Mouse (Mus musculus): ENCODE results near the gene Rbm26. TPM values are rescaled to one million over a fixed set of nuclear protein-coding genes. Genes with fewer than 3 reads are reported as not detected.
A peak's percentile ranks its signal among the peaks of the same experiment; 100 is the strongest.

Gene Rbm26
- polyA plus RNA-seq, 1 experiment: 8.7 TPM

DNA sequence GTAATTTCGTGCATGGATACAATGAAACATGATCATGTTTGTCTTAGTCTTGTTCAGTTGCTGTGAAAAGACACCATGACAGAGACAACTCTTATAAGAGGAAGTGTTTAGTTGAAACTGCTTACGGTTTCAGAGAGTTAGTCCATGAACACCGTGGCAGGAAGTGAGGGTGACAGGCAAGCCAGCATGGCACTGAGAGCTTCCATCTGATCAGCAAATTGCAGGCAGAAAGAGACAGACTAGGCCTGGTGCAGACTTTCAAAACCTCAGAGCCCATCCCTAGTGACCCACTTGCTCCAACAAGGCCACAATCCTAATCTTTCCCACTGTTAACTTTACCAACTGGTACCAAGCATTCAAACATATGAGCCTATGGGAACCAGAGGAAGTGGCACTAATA is 5.7 kb upstream of the Rbm26 start:
- Histone ChIP-seq H3K4me1 (ENCODE audit: control insufficient read depth, insufficient read depth, low read length) (peaks cover 3% of the 10 kb centered on the region; the same call in 1 of the 2 replicates), H3K27ac (ENCODE audit: insufficient read depth, low read depth, low read length) (no peak overlapping the region), H3K36me3 (ENCODE audit: control insufficient read depth, insufficient read depth, low read length) (no peaks in the 10 kb centered on the region), H3K4me3 (ENCODE audit: insufficient read depth, low read depth, low read length) (no peak overlapping the region), H3K27me3 (replicated peaks; ENCODE audit: control insufficient read depth, insufficient read depth, low read length) (no peaks in the 10 kb centered on the region)
- DNase-seq: no peak
- no peak for TF ChIP-seq CTCF (conservative IDR thresholded peaks at IDR 0.05; ENCODE audit: insufficient read depth, insufficient read length, low read depth, low read length)
- TF ChIP-seq POLR2A (IDR thresholded peaks at IDR 0.05; ENCODE audit: low read depth, low read length): no peak
- WGBS: 48% methylated on average over 3 of the region's 3 CpGs

DNA sequence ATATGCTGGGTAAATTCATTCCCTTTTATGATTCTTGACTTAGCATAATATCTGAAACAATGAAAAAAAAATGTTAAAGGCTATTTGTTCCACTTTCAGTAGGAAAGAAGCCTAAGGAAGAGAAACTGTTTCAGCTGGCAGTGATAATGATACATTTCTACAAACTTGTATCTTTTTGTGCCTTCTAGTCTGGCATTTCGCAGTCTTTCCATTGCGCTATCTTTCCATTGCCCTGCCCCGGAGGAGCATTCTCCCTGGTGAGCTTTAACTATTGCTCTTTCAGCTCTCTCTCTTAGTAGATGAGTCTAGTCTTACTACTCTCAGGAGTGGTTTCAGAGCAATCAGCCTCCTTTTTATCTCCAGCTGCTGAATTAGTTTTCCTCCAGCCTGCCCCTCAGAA is 2.6 kb upstream of the Rbm26 start:
- Histone ChIP-seq H3K27me3 (replicated peaks; ENCODE audit: control insufficient read depth, insufficient read depth, low read length) (no peaks in the 10 kb centered on the region), H3K4me1 (ENCODE audit: control insufficient read depth, insufficient read depth, low read length) (peaks cover 10% of the 10 kb centered on the region; the same call in 1 of the 2 replicates), H3K36me3 (ENCODE audit: control insufficient read depth, insufficient read depth, low read length) (no peaks in the 10 kb centered on the region), H3K27ac (ENCODE audit: insufficient read depth, low read depth, low read length) (no peak overlapping the region), H3K4me3 (ENCODE audit: insufficient read depth, low read depth, low read length) (no peak overlapping the region)
- TF ChIP-seq CTCF (conservative IDR thresholded peaks at IDR 0.05; ENCODE audit: insufficient read depth, insufficient read length, low read depth, low read length): no peak
- no peak for TF ChIP-seq POLR2A (IDR thresholded peaks at IDR 0.05; ENCODE audit: low read depth, low read length)
- WGBS: 95% methylated on average over 3 of the region's 3 CpGs
- no peak for DNase-seq

DNA sequence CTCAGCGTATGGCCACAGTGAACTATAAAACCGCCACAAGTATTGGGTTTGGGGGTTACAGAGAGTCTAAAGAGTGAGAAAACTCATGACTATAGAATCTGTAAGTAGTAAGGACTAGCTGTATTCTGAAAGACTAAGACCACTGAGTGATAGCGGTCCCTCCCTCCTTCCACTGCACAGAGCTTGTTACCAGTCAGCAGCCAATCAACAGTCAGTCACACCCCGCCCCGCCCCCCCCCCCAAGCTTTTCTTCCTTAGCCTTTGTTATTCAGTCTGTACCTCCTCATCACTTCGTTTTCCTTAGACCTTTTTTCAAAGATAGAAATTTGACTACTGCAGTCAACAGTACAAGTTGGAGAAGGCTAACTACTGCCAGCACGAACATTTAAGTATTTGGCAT is 1.9 kb upstream of the Rbm26 start:
- no peak overlapping the region for H3K27ac ChIP-seq (ENCODE audit: insufficient read depth, low read depth, low read length)
- no peaks in the 10 kb centered on the region for H3K27me3 ChIP-seq (replicated peaks; ENCODE audit: control insufficient read depth, insufficient read depth, low read length)
- no peak overlapping the region for H3K4me3 ChIP-seq (ENCODE audit: insufficient read depth, low read depth, low read length)
- 81% methylated on average over 7 of the region's 7 CpGs for WGBS
- no peaks in the 10 kb centered on the region for H3K36me3 ChIP-seq (ENCODE audit: control insufficient read depth, insufficient read depth, low read length)
- DNase-seq: no peak
- peaks cover 11% of the 10 kb centered on the region; the same call in 1 of the 2 replicates for H3K4me1 ChIP-seq (ENCODE audit: control insufficient read depth, insufficient read depth, low read length)
- TF ChIP-seq CTCF (conservative IDR thresholded peaks at IDR 0.05; ENCODE audit: insufficient read depth, insufficient read length, low read depth, low read length) (no peak), POLR2A (IDR thresholded peaks at IDR 0.05; ENCODE audit: low read depth, low read length) (no peak)

DNA sequence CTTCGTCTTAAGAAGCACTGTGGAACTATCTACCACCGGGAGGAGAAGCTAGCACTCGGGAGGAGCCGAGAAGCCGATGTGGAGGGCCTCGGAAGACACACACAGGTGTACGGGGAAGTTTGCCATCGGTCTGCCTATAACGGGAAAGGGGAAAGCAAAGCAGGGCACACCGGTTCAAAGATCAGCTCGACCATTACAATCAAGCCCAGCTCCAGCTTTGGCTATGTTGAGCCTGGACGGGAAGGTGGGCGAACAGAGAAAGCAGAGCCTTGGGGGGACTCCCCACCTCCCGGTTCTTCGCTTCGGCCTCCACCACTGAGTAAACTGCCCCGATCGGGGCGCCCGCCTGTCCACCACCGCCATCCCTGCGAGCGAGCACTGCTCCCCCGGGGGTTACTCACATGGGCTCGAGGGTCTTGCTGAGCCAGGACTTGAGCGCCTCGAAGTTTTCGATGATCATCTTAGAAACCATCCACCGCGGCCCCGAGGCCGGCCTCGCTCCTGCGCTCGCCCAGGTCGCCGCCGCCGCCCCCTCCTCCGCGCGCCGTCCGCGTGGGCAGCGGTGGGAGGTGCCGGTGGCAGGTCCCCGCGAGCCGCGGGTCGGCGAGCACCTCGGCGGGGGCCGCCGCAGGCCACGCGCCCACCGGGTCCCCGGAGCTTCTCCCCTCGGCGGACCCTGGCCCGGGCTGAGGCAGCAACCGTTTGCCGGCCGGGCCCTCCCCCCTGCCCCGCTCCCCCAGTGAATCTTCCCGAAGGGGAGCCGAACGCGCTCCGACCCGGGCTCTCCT is 552 bp downstream of the Rbm26 start:
- H3K36me3 ChIP-seq (ENCODE audit: control insufficient read depth, insufficient read depth, low read length): no peaks in the 10 kb centered on the region
- peak; percentile 56 for DNase-seq
- TF ChIP-seq POLR2A (IDR thresholded peaks at IDR 0.05; ENCODE audit: low read depth, low read length): no peak
- TF ChIP-seq CTCF (conservative IDR thresholded peaks at IDR 0.05; ENCODE audit: insufficient read depth, insufficient read length, low read depth, low read length): no peak
- peak overlapping the region; percentile 88 for H3K27ac ChIP-seq (ENCODE audit: insufficient read depth, low read depth, low read length)
- peaks cover 15% of the 10 kb centered on the region for H3K4me1 ChIP-seq (ENCODE audit: control insufficient read depth, insufficient read depth, low read length)
- H3K27me3 ChIP-seq (replicated peaks; ENCODE audit: control insufficient read depth, insufficient read depth, low read length): no peaks in the 10 kb centered on the region
- WGBS: 1% methylated on average over 71 of the region's 74 CpGs
- peak overlapping the region; percentile 88 for H3K4me3 ChIP-seq (ENCODE audit: insufficient read depth, low read depth, low read length)

DNA sequence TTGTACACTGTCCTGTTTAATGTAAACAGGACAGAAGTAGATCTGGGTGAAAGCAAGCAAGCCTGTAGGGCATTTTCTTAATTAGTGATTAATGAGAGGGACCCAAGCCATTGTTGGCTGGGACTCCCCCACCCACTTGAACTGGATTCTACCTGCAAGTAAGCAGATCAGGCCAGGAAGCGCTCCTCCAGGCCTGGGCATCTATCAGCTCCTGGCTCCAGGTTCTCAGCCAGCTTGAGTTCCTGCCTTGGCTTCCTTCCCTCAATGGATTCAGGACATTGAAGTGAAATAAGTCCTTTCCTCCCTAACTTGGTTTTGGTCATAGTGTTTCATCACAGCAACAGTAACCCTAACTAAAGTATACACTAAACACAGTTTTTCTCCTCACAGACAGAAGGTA is 9.9 kb downstream of the Rbm26 start:
- Histone ChIP-seq H3K4me1 (ENCODE audit: control insufficient read depth, insufficient read depth, low read length) (peaks cover 4% of the 10 kb centered on the region; the same call in 1 of the 2 replicates), H3K4me3 (ENCODE audit: insufficient read depth, low read depth, low read length) (no peak overlapping the region), H3K36me3 (ENCODE audit: control insufficient read depth, insufficient read depth, low read length) (no peaks in the 10 kb centered on the region), H3K27me3 (replicated peaks; ENCODE audit: control insufficient read depth, insufficient read depth, low read length) (no peaks in the 10 kb centered on the region), H3K27ac (ENCODE audit: insufficient read depth, low read depth, low read length) (no peak overlapping the region)
- 74% methylated on average over 1 of the region's 1 CpGs for WGBS
- no peak for DNase-seq
- no peak for TF ChIP-seq CTCF (conservative IDR thresholded peaks at IDR 0.05; ENCODE audit: insufficient read depth, insufficient read length, low read depth, low read length)
- TF ChIP-seq POLR2A (IDR thresholded peaks at IDR 0.05; ENCODE audit: low read depth, low read length): no peak

DNA sequence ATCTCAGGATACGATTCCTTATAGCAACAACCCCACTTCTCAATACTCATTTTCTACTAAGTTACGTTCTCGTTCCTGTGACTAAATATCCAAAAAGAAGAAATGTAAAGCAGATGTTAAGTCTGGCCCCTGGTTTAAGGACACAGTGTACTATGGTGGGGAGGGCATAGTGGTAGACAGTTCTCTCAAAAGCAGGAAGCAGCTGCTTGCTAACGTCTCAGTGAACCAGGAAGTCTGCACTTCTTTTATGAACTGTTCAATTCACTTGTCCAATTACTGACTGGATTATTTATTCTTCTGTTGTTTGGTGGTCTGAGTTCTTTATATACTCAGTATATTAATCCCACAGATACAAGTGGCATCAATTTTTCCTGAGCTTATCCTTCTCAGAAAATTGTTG is 12.3 kb downstream of the Rbm26 start:
- Histone ChIP-seq H3K4me1 (ENCODE audit: control insufficient read depth, insufficient read depth, low read length) (peaks cover 7% of the 10 kb centered on the region; the same call in 1 of the 2 replicates), H3K4me3 (ENCODE audit: insufficient read depth, low read depth, low read length) (no peak overlapping the region), H3K27ac (ENCODE audit: insufficient read depth, low read depth, low read length) (no peak overlapping the region), H3K36me3 (ENCODE audit: control insufficient read depth, insufficient read depth, low read length) (no peaks in the 10 kb centered on the region), H3K27me3 (replicated peaks; ENCODE audit: control insufficient read depth, insufficient read depth, low read length) (no peaks in the 10 kb centered on the region)
- DNase-seq: no peak
- TF ChIP-seq POLR2A (IDR thresholded peaks at IDR 0.05; ENCODE audit: low read depth, low read length): no peak
- no peak for TF ChIP-seq CTCF (conservative IDR thresholded peaks at IDR 0.05; ENCODE audit: insufficient read depth, insufficient read length, low read depth, low read length)
- 64% methylated on average over 4 of the region's 4 CpGs for WGBS

DNA sequence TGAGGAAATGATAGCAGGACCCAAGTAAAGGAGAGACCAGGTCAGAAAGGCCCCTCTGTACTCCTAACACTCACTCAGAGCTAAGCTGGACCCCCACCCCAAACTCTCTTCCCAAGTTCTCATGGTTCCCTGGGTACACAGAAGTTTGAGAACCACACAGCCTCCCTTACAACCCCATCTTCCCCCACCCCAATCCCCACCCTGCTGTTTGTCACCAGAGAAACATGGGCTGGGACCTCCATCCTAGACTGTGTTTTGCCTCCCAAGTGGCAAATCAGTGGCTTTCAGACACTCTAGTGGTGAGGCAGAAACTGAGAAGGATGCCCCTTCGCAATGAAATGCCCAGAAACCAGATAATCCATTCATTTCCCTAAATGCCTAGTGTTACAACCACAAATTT is 15.8 kb downstream of the Rbm26 start:
- 97% methylated on average over 1 of the region's 1 CpGs for WGBS
- H3K4me1 ChIP-seq (ENCODE audit: control insufficient read depth, insufficient read depth, low read length): peaks cover 12% of the 10 kb centered on the region; the same call in 1 of the 2 replicates
- no peak for TF ChIP-seq POLR2A (IDR thresholded peaks at IDR 0.05; ENCODE audit: low read depth, low read length)
- no peak for TF ChIP-seq CTCF (conservative IDR thresholded peaks at IDR 0.05; ENCODE audit: insufficient read depth, insufficient read length, low read depth, low read length)
- no peaks in the 10 kb centered on the region for H3K27me3 ChIP-seq (replicated peaks; ENCODE audit: control insufficient read depth, insufficient read depth, low read length)
- no peak for DNase-seq
- H3K4me3 ChIP-seq (ENCODE audit: insufficient read depth, low read depth, low read length): no peak overlapping the region
- no peaks in the 10 kb centered on the region for H3K36me3 ChIP-seq (ENCODE audit: control insufficient read depth, insufficient read depth, low read length)
- no peak overlapping the region for H3K27ac ChIP-seq (ENCODE audit: insufficient read depth, low read depth, low read length)
